Mouse (Mus musculus) limb, embryonic 11.5 days (tissue): ENCODE measurements around the gene Taar7e. TPM values are rescaled to one million over a fixed set of nuclear protein-coding genes. Genes with fewer than 3 reads are reported as not detected.

ENCODE experiments used
- ATAC-seq: fragments of 200-750 bp; cut with Nextera tagmentation; 2 replicates; pipeline ENCODE4 v1.8.0; 2017; ENCODE audit warnings: low read depth; ENCODE audit not compliant: insufficient number of reproducible peaks, low FRiP score, low TSS enrichment
- DNase-seq: peaks from one replicate; pipeline ENCODE4 v3.0.0-alpha.2; 2015; ENCODE audit warnings: low spot score
- H3K27ac ChIP-seq: fragments of 300-500 bp; sonication (generic); replicated peaks from 2 replicates; pipeline ENCODE4 v1.5.1; 2014; ENCODE audit warnings: low read depth, mild to moderate bottlenecking, low read length
- H3K27me3 ChIP-seq: fragments of 300-500 bp; sonication (generic); 2 replicates; pipeline ENCODE4 v1.6.1; 2014; ENCODE audit warnings: mild to moderate bottlenecking, low read length, mixed read lengths; ENCODE audit not compliant: control insufficient read depth, insufficient read depth
- H3K36me3 ChIP-seq: fragments of 300-500 bp; sonication (generic); 2 replicates; pipeline ENCODE4 v1.6.1; 2014; ENCODE audit warnings: mild to moderate bottlenecking, low read length, moderate library complexity, mixed read lengths; ENCODE audit not compliant: control insufficient read depth, insufficient read depth
- H3K4me1 ChIP-seq: fragments of 300-500 bp; sonication (generic); 2 replicates; pipeline ENCODE4 v1.6.1; 2014; ENCODE audit warnings: low read length, mixed read lengths; ENCODE audit not compliant: control insufficient read depth, insufficient read depth
- H3K4me2 ChIP-seq: fragments of 300-500 bp; sonication (generic); 2 replicates; pipeline ENCODE4 v1.6.1; 2014; ENCODE audit warnings: low read depth, mild to moderate bottlenecking, moderate library complexity; ENCODE audit not compliant: severe bottlenecking
- H3K4me3 ChIP-seq: fragments of 300-500 bp; sonication (generic); 2 replicates; pipeline ENCODE4 v1.5.1; 2014; ENCODE audit warnings: low read depth, low read length
- H3K9ac ChIP-seq: fragments of 300-500 bp; sonication (generic); 2 replicates; pipeline ENCODE4 v1.6.1; 2014; ENCODE audit warnings: mild to moderate bottlenecking, low read length
- H3K9me3 ChIP-seq: fragments of 300-500 bp; sonication (generic); 2 replicates; pipeline ENCODE4 v1.6.1; 2016; ENCODE audit warnings: low read length; ENCODE audit not compliant: control insufficient read depth
- WGBS: fragments of 180-500 bp; shearing (Covaris S2); extraction: QIAGEN DNeasy Blood & Tissue Kit; methylation state at CpG from one replicate; pipeline ENCODE4 v1.1.7; 2014; 5-methylcytosine and 5-hydroxymethylcytosine counted together
- polyA plus RNA-seq: library from polyadenylated mRNA; unstranded; fragments of >200 nt; fragmentation: Nextera tagmentation; extraction: Ambion mirVana; gene quantifications from 2 replicates; pipeline ENCODE4 v1.2.1, GENCODE M21; 2014

Gene Taar7e
- not detected in 2 replicates for polyA plus RNA-seq

GRCm38 (mm10) chr10:24037314-24037713, at the start of gene Taar7e:
Gene Taar7e (plus strand): TSS chr10:24037614.
- no peak within 1 kb of the TSS for H3K4me3 ChIP-seq
- no peak within 1 kb of the TSS for H3K4me2 ChIP-seq
- ATAC-seq (no peak), DNase-seq (no peak)
- H3K27me3 ChIP-seq, result no peaks in the 10 kb centered on the region
- H3K36me3 ChIP-seq, result no peaks in the 10 kb centered on the region
- H3K9me3 ChIP-seq, result no peaks in the 10 kb centered on the region
- WGBS, result 91% methylated on average over 2 of the region's 2 CpGs
- H3K27ac ChIP-seq, result no peak within 1 kb of the TSS
- no peak within 1 kb of the TSS for H3K9ac ChIP-seq
- H3K4me1 ChIP-seq, result no peaks in the 10 kb centered on the region

- Histone ChIP-seq H3K27ac (no peak within 1 kb of the TSS), H3K4me2 (no peak within 1 kb of the TSS), H3K4me3 (no peak within 1 kb of the TSS), H3K36me3 (no peaks in the 10 kb centered on the region), H3K27me3 (no peaks in the 10 kb centered on the region), H3K4me1 (no peaks in the 10 kb centered on the region), H3K9ac (no peak within 1 kb of the TSS), H3K9me3 (no peaks in the 10 kb centered on the region)
- DNase-seq (no peak), ATAC-seq (no peak)
- WGBS, result 84% methylated on average over 3 of the region's 3 CpGs
Observed at GRCm38 (mm10) chr10:23993381-23993780, 44.0 kb upstream of the Taar7e start, which contains the start of gene Taar7a. Gene Taar7a (minus strand): TSS chr10:23993481.

- DNase-seq (no peak), ATAC-seq (no peak)
- H3K4me2 ChIP-seq, result no peak within 1 kb of the TSS
- H3K4me3 ChIP-seq, result no peak within 1 kb of the TSS
- H3K27me3 ChIP-seq, result no peaks in the 10 kb centered on the region
- H3K4me1 ChIP-seq, result no peaks in the 10 kb centered on the region
- WGBS, result 92% methylated on average over 1 of the region's 1 CpGs
- no peak within 1 kb of the TSS for H3K27ac ChIP-seq
- no peaks in the 10 kb centered on the region for H3K36me3 ChIP-seq
- no peak within 1 kb of the TSS for H3K9ac ChIP-seq
- no peaks in the 10 kb centered on the region for H3K9me3 ChIP-seq
Observed at GRCm38 (mm10) chr10:23999639-24000038, 37.8 kb upstream of the Taar7e start, which contains the start of gene Taar7b. Gene Taar7b (plus strand): TSS chr10:23999939.

- H3K27me3 ChIP-seq, result no peaks in the 10 kb centered on the region
- H3K9me3 ChIP-seq, result no peaks in the 10 kb centered on the region
- ATAC-seq (no peak), DNase-seq (no peak)
- no peaks in the 10 kb centered on the region for H3K36me3 ChIP-seq
- no peak overlapping the region for H3K4me2 ChIP-seq
- no peaks in the 10 kb centered on the region for H3K4me1 ChIP-seq
- no peak overlapping the region for H3K4me3 ChIP-seq
- H3K9ac ChIP-seq, result no peak overlapping the region
- H3K27ac ChIP-seq, result no peak overlapping the region
- WGBS, result 91% methylated on average over 1 of the region's 1 CpGs
Observed at GRCm38 (mm10) chr10:24006442-24006841, 31.0 kb upstream of the Taar7e start.

GRCm38 (mm10) chr10:24007034-24007433, 30.4 kb upstream of the Taar7e start:
- DNase-seq (no peak), ATAC-seq (no peak)
- no peaks in the 10 kb centered on the region for H3K36me3 ChIP-seq
- WGBS, result 72% methylated on average over 2 of the region's 2 CpGs
- no peak overlapping the region for H3K9ac ChIP-seq
- H3K9me3 ChIP-seq, result no peaks in the 10 kb centered on the region
- H3K4me3 ChIP-seq, result no peak overlapping the region
- no peak overlapping the region for H3K4me2 ChIP-seq
- no peak overlapping the region for H3K27ac ChIP-seq
- H3K4me1 ChIP-seq, result no peaks in the 10 kb centered on the region
- H3K27me3 ChIP-seq, result no peaks in the 10 kb centered on the region

- no peak for ATAC-seq
- Histone ChIP-seq H3K4me1 (no peaks in the 10 kb centered on the region), H3K9me3 (no peaks in the 10 kb centered on the region), H3K4me2 (no peak overlapping the region), H3K27me3 (no peaks in the 10 kb centered on the region), H3K27ac (no peak overlapping the region), H3K36me3 (no peaks in the 10 kb centered on the region), H3K9ac (no peak overlapping the region), H3K4me3 (no peak overlapping the region)
- WGBS, result 88% methylated on average over 1 of the region's 1 CpGs
- no peak for DNase-seq
Observed at GRCm38 (mm10) chr10:24008143-24008542, 29.3 kb upstream of the Taar7e start.

GRCm38 (mm10) chr10:24026922-24027321, 10.5 kb upstream of the Taar7e start, which contains the start of gene Taar7d:
Gene Taar7d (plus strand): TSS chr10:24027222.
- Histone ChIP-seq H3K4me2 (no peak within 1 kb of the TSS), H3K27ac (no peak within 1 kb of the TSS), H3K4me1 (no peaks in the 10 kb centered on the region), H3K36me3 (no peaks in the 10 kb centered on the region), H3K9ac (no peak within 1 kb of the TSS), H3K9me3 (no peaks in the 10 kb centered on the region), H3K4me3 (no peak within 1 kb of the TSS), H3K27me3 (no peaks in the 10 kb centered on the region)
- DNase-seq (no peak), ATAC-seq (no peak)

GRCm38 (mm10) chr10:24031347-24031746, 6.1 kb upstream of the Taar7e start:
- ATAC-seq, result no peak
- H3K9ac ChIP-seq, result no peak overlapping the region

More at GRCm38 (mm10) chr10:24031347-24031746, 6.1 kb upstream of the Taar7e start:
- no peaks in the 10 kb centered on the region for H3K36me3 ChIP-seq
- no peak overlapping the region for H3K27ac ChIP-seq
- no peaks in the 10 kb centered on the region for H3K4me1 ChIP-seq
- H3K4me2 ChIP-seq, result no peak overlapping the region
- no peak for DNase-seq
- H3K27me3 ChIP-seq, result no peaks in the 10 kb centered on the region
- H3K4me3 ChIP-seq, result no peak overlapping the region
- H3K9me3 ChIP-seq, result no peaks in the 10 kb centered on the region
